Mouse (Mus musculus): ENCODE data around the gene Itpr2.

DNA sequence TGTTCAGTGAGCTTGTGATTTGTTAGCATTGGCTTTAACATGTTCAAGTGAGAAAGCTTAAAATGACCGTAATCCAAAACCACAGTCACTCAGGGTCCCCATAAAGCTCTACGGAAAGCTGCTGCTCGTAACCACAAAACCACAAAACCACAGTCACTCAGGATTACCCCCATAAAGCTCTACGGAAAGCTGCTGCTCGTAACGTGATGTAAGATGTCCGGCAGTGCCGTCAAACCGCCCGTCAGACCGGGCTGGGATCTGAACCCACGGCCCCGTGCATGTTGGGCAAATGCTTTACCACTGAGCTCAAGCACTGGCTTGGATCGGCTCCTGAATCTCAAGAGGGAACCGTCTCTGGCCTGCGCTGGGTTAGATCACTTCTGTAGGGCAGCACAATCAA, 49.5 kb downstream of the Itpr2 start:
- TF ChIP-seq CTCF (IDR thresholded peaks at IDR 0.05; ENCODE audit: insufficient read depth, low read length) (no peak), POLR2A (IDR thresholded peaks at IDR 0.05; ENCODE audit: borderline replicate concordance, extremely low read depth, low read depth, low read length) (no peak)
